Mouse (Mus musculus) left cerebral cortex, adult 9 months (tissue): ENCODE results near the gene Trip12.

ENCODE experiments used
- DNase-seq, 2 experiments: peaks; one replicate each; pipeline ENCODE4 v3.0.0; 2022; ENCODE audit warnings: low spot score in 2 of 2

The Trip12 gene

DNA sequence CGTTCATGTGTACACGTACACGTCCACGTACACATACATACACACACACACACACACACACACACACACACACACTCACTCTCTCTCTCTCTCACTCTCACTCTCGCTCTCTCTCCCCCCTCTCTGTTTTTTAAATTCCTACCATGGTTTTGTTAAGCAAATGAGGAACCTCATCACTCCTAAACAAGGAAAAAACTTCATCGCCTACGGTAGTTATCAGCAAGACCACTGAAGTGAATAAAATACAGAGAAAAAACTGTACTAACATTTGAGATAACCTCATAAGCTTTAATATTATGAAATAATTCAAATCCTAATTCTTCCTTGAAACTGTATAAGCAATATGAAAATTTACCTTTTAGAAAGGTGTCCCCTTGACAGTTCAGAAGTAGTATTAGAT lies 45.0 kb downstream of the Trip12 start:
- DNase-seq: no peak

DNA sequence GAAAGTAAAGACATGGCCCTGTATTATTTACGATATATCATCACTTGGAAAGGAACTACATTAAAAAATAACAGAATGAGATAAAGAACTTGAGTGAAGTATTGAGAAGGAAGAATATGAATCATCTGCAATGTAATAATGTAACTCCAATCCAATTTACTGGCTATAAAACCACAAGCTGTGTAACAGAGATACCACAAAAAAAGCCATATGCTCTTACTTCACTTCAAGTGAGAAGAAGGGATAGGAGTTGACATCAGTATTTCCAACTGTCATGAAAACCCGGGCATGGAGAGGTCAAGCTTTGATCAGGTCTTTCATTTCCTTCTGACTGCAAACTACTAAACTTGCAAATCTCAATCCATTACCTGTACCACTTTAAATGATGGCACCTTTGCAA lies 48.9 kb downstream of the Trip12 start:
- DNase-seq: no peak

DNA sequence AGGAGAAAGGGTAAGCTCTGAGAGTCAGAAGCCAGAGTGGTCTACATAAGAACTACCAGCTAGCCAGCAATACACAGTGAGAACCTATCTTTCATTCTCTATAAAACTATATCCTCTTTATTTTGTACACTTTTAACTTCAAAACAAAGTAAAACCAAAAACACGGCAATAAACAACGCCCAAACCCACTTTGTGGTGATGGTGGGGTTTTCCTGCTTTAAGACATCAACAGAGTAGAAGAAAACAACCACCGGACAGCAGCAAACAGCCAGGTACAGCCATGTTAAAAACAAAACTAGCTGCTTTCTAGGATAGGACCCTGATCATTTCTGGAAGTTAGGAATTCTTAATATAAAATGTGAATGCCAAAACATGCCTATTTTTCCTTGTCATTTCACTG lies 59.7 kb downstream of the Trip12 start:
- DNase-seq: no peak

DNA sequence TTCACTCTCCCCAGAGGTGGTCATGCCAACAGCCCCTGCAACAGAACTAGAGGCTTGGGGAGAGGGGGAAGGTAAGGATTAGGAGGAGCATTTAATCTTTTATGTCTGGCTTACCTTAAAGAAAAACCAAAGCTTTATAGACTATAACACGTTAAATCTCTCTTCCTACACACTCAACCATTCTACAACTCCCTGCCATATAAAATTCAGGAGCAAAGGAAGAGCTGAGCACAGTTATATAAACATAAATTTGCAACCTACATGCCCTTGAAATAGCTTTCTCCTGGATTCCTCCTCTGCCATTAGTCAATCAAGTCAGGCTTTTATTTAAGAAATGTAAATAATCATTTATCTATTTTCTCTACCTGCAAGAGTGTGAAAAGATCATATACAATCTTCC lies 62.9 kb downstream of the Trip12 start:
- DNase-seq: no peak

DNA sequence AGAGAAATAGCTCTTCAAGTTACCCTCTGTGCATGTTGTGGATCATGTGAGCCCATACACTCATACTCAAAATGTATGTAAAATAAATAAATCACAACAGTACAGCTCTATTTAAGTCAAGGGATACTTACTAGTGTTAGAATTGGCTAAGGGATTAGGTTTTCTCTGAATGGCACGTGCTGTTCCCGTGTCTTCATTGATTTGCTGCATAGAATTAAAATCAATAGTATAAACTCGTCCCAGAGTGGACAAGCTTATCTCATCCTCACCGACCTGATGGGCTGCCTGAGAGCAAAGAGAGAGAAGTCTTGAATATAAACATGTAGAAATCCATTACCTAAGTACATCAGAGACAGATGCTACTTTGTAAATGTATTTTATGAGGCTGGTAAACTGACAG lies 81.5 kb downstream of the Trip12 start:
- no peak for DNase-seq

DNA sequence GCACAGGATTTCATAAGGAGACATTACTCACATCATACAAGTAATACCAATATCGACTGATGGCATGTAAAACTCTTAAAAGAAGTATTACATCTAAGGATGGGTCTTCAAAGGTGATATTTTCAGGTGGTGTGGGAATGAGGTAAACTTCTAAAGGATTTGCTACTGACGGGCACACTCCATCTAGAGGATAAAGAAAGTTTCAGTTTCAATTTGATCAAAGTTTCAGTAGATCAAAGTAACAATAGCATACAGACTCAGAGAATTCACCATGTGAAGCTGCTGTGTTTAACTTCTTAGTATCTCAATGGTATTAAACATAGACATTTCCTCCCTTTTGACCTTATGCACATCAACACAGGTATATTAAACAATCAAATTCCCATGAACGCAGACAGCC lies 98.2 kb downstream of the Trip12 start:
- DNase-seq: no peak

DNA sequence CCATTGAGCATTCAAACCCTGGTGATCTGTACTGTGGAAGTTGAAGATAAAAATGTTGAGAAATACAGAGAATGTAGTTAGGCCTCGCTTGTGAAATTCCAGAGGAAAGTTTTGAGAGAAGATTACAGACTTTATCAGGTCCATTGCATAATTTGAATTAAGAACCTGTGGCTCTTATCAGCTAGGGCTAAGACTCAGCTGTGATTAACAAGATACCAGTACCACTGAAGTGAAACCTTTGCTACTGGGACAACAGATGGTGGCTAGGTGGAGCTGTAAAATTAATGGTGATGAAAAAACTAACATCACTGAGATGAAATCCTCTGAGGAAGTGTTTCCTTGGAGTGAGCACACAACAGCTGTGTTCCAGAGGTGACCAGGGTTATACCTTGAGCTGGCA lies 100.2 kb downstream of the Trip12 start:
- no peak for DNase-seq

DNA sequence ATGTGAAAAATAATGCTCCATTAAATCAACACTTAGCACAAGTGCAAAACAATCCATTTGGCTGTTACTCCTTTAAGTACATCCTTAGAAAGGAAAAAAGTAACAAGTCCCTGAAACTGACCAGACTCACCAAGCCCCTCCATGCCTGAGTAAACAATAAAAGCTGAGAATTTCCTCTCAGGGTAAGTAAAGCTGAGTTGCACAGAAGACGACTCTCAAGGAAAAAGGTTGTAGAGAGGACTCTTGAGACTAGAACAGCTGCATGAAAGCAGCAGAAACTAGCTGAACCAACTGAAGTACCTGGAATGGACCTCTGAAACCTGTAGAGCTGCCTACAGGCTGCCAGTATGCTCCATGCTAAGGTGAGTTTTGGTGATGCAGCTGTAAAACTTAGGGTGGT lies 103.2 kb downstream of the Trip12 start:
- no peak for DNase-seq

DNA sequence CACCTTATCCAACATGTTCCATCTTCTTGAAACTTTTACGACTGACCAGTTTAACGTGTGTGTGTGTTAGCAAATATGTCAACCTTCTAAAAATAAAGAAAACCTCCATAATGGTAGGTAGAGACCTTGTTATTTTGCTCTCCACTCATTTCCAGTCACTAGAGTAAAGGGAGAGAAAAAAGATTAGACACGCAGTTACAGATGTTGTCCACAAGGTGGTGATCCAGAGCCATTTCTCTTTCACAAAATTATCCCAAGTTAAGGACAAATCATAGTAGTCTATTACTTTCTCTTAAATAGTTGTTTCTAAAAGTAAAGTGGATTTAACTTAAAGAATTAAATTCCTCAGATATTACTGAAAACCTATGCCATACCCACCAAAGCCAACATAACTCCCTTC lies 106.5 kb downstream of the Trip12 start:
- DNase-seq: no peak

DNA sequence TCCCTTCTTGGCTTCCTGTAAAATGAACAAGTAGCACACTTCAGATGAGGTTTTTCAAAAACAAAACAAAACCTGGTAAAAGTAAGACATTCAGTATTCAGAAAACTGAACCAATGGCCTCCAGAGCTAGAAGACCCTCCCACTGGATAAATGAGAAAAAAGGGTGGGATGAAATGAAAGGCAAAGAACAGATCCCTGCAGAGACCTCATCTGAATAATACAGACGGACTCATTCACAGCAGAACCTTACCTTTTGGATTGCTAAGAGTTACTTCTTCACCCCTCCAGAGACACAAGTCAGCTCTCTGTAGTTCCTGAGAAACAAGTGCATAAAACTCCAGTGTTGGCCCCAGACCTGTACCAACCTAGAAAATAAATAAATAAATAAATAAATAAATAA lies 108.6 kb downstream of the Trip12 start:
- DNase-seq: no peak

DNA sequence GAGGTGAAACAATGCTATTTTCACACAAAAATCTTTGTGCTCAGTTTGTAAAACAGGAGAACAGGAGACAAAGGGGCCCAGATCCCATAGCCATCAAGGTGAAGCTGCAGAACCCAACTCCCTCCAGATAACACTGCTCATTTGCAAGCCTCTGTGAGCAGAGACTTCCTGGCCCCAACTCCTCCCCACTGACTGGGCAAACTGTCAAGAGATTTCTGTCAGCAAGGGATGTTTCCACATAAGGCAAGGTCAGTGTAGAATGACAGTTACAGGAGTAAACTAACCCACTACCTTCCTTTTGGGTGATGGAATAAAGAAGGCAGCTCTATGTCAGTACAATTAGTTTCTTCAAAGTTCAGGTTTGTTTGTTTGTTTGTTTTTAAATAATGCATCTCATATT lies 117.5 kb downstream of the Trip12 start:
- DNase-seq: no peak

DNA sequence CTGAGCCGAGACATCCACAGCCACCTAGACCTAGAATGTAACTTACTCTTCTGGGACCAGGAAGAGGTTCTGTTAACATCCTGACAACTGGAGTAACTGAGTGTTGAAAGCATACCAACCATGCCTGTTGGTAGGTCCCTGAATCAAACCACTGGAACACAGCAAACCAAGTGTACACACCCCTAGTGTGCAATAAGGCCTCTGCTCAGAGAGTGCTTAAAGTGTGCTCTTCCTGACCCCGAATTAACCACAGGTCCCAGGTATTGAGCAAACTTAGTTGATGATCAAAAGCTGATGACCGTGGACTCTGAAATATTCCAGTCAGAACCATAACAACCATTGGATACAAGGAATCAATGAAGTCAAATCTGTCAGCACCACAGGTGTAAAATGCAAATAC lies 117.9 kb downstream of the Trip12 start:
- DNase-seq: no peak

DNA sequence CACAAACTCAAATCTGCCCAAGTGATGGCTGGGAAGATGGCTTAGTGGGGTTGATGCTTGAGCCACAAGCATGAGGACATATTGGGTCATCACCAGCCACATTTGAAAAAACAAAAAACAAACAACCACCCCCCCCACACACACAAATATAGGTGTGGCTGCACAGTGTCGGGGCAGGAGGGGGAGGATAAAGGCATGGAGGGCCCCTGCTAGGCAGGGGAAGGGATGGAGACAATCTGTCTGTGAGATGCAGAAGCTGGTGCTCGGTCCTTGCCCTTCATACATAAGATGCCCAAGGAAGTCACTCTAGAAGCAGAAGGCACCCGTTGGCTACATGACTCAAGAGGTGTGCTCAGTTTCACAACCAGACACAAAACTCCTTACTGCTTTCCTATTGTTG lies 118.4 kb downstream of the Trip12 start:
- DNase-seq: no peak

DNA sequence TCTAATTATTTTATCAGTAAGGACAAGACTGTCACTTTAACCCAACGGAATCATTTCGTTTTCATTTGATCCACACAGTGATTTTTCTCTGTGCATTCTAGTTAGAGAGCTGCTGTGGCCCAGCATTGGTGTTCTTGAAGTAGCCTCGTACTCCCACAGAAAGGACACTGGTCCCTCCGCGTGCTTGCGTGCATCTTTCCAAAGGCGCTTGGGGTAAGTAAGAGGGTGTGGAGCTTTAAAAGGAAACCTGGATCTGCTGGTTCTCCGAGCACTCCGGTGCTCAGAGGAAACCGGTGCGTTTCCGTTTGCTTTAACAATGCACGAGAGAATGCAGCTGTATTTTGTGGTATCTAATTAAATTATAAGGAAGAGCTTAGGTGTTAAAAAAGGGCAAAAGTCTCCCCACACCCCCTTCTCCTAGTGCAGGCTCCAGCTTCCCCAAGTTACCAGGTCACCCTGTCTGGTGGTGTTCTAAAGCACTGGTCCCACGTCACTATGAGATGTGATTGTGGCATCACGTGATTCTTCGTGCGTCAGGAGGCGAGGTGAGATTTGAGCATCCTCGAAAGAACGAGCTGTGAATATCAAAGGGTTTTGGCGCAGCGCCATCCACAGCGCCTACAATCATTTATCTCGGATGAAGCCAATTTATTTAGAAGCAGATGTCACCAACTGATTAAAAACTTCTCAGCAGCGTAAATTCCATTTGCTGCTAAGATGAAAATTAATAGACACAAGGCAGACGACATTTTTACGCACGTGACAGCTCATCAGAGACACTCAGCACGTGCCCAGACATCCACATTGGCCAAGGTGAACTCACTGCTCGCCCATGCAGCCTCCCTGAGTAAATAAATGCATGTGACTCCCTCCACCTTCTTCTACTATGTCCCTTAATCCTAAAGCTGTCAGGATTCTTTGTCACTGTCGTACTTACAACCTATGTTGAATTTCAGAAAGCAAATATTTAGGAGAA lies 130.2 kb downstream of the Trip12 start:
- peak; percentile 66 to 83 for DNase-seq

DNA sequence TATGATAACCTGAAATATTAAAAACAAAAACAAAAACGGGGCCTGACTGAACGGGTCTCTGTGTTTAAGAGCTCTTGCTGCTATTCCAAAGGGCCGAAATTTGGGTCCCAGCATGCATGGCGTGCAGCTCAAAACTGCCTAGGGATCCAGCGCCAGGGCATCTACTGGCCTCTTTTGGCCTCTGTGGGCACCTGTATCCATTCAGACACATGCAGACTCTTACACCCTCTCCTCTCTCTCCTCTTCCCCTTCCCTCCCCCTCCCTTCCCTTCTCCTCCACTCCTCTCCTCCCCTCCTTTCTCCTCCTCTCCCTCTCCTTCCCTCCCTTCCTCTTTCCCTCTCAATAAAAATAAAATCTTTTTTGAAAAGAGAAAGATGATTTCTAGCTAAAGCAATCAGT lies 130.9 kb downstream of the Trip12 start:
- no peak for DNase-seq

DNA sequence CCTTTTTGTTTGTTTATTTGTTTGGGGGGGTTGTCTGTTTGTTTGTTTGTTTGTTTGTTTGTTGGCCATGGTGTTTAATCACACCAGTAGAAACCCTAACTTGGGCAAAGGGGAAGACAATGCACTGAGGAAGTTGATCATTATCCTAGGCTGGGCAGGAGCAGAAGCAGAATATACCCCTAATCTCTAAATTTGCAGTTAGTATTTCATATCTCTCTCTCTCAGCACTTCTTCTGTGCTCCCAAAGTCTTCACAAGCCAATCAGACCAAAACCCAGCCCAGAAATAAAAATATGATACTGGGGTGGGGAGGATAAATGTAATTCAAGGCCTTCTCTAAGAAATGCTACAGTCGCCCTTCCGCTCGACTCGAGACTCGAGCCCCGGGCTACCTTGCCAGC lies 140.1 kb downstream of the Trip12 start:
- no peak for DNase-seq

DNA sequence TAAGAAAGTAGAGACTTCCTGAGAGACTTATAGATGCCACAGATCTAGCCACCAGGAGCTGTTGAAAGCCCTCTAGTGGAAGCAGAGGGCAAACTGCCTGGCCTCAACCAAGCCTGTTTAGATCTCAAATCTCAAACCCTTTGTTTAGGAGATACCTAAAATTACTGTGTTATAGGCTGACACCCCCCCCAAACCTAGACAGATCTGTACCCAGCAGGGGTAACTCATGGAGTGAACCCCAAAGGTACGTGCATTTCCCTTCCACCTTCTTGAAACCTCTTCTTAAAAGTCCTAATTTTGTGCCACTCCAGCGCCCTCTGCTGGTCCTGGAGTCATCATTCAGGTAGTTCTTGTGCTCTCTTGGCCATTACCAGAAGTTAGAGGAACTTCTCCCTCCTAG lies 143.2 kb downstream of the Trip12 start:
- peak in 1 of 2 experiments; percentile 85 for DNase-seq

DNA sequence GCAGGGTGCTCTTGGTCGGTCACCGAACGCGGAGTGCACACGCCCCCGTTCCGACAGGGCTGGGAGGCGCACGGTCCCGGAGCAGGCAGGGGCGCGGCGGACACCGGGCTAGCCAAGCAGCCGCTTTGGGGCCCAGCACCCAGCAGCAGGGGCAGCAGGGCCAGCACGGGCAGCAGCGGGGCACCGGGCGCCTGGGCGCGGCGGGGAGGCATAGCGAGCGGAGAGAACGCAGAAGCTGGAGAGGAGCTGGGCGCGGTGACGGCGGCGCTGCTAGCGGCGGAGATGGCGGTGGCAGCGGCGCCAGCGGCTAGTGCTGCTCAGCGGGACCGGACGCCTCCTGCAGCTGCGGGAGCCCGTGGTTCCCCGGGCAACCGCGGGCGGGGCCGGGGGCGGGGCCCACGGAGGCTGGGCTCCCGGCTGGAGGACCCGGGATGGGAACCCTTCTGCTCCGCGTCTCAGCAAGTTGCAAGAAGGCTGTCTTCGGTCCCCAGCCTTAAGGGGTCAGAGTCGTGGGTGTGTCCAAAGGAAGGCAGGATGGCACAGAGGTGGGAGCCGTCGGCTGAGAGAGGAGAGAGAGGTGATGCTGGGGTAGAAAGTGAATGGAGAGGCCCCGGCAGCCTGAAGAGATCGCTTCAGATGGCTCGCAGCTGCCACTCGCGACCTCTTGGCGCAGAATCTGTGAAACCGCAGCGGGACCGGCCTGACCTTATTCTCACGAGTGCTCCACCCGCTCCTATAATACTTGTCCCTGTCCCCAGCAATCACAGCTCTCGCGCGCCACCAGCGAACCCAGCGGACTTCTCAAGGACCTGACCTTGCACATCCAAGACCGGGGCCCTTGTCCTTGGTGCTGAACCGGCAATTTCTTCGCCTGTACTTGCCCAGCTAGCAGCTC lies 144.6 kb downstream of the Trip12 start, which contains the start of gene Dner:
Dner (minus strand) TSS at position 705 of the 895 bp plus-strand sequence.
- DNase-seq: peak; percentile 36 to 73

DNA sequence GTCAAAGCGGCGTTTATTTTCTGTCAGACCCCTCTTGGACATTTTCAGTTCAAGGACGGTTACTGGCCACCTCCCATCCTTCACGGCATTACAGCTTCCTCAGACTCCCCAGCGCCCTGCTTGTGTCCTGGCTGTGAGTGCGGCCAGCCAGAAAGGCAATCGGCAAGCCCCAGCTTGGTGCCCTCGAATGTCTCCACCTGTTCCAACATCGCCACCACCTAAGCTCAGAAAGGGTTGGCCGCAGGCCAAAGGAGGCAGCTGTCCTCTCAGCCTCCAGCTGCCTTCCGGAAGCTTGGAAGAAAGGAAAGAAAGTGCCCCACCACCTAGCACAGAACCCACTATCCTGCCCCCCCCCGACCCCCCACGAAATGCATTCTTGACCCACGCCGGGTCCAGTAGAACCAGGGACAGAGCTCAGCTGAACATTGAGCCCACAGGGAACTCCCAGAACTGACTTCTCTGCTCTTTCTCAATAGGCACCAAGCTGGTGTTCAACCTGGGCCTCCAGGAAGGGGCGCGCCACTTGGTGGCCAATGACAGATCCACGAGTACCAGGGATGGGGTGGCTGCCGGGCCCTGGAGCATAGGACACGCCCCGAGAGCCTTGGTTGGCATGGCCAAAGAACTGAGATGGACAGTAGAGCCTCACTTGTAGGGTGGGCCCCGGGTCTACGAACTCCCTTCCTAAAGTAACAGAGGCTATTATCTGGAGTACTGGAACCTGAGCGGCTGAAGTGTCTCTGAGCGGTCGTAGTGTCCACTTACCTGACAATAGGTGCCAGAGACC lies 145.4 kb downstream of the Trip12 start:
- DNase-seq: peak in 1 of 2 experiments; percentile 59

DNA sequence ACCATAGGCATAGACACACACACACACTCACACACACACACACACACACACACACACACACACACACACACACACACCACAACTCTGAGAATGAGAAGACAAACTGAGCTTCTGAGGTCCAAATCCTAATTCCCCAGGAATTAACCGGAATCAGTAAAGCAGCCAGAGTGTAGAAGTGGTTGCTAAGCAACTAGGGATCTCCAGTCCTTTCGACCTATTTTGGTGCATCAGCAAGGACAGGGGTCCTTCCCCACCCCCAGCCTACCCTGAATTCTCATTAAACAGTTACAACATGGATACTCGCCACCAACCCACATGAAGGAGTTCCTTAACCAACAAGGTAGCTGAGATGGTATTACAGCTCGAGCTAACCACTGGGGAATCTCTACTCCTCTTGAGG lies 162.4 kb downstream of the Trip12 start:
- no peak for DNase-seq
